Mouse (Mus musculus): Measurements from ENCODE around the gene Tbc1d16. TPM values are rescaled to one million over a fixed set of nuclear protein-coding genes. Genes with fewer than 3 reads are reported as not detected.
A peak's percentile ranks its signal among the peaks of the same experiment; 100 is the strongest.
"Not testable (repeated sequence)": the region's sequence is repeated elsewhere in the genome, so short reads cannot be mapped to it uniquely, and the experiment has no call there.

Tbc1d16 gene
- total RNA-seq (2021): 10 to 100 TPM; 47.9 to 50.9 TPM

DNA sequence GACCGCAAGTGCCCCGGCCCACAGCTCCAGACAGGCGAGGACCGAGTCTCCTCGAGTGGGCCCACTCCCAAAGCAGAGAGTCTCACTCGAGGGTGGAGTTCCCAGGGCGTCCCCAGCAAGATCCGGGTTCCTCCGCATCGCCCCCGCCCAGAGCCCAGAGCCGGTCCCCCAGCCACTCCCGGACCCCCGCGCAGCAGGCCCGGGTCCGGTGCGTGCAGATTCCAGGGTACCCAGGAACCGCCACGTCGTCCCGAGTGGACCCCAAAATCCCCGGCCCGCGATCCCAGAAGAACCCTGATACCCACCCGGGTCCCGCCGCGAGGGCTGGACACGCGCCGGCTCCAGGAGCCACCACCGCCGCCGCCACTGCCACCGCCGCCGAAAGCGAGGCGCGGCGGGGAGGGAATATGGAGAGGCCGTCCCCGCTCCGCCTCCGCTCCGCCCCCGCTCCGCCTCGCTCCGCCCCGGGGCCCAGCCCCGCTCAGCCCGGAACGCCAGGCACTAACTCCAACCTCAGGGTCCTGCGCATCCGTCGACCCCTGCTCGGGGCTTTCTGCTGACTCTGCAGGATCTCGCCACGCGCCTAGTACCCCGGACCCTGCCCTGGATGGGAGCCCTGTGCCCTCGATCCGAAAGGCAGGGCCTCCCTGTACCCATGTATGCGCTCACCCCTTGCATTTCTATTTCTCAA lies at the start of gene Tbc1d16, which contains the start of gene Ccdc40:
Gene Tbc1d16, minus strand, starts transcription at position 409 of the 691 bp plus-strand sequence.
Gene Ccdc40, plus strand, starts transcription at position 482 of the 691 bp plus-strand sequence.
- DNase-seq: peak; percentile 58 to 60

DNA sequence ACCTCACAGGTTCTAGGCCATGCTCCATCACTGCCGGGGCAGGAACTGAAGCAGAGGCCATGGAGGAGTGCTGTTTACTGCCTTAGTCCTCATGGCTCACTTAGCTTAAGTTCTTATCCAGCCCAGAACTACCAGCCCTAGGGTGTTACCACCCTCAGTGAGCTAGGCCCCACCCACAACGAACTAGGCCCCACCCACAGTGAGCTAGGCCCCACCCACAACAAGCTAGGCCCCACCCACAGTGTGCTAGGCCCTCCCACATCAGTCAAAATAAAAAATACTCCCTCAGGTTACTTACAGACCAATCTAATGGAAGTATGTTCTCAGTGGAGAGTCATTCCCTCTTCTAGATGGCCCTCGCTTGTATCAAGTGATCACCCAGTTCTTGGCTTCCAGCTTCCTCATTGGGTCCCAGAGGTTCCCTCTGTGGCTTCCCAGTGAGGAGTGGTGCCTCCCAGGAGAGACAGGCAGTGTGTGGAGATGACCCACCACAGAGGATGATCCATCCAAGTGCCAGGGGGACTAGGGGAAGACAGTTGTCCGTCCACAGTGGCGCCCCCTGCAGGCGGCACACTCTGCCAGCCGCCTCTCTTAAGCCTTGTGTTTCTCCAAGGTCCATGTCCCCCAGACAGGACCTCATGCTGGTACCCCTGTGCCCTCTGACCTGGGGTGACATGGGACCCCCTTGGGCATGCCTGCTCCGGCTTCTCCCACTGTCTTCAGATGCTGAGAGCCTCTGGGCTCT lies 45.1 kb upstream of the Tbc1d16 start:
- no peak for DNase-seq

DNA sequence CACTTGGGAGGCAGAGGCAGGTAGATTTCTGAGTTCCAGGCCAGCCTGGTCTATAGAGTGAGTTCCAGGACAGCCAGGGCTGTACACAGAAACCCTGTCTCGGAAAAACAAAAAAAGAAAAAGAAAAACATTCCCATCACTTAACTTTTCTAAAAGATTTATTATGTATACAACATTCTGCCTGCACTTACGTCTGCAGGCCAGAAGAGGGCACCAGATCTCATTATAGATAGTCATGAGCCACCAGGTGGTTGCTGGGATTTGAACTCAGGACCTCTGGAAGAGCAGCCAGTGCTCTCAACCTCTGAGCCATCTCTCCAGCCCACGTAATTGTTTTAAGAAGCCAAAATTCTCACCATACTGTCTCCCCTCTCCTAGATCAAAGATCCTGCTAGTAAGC lies 44.2 kb upstream of the Tbc1d16 start:
- DNase-seq: not testable (repeated sequence)

DNA sequence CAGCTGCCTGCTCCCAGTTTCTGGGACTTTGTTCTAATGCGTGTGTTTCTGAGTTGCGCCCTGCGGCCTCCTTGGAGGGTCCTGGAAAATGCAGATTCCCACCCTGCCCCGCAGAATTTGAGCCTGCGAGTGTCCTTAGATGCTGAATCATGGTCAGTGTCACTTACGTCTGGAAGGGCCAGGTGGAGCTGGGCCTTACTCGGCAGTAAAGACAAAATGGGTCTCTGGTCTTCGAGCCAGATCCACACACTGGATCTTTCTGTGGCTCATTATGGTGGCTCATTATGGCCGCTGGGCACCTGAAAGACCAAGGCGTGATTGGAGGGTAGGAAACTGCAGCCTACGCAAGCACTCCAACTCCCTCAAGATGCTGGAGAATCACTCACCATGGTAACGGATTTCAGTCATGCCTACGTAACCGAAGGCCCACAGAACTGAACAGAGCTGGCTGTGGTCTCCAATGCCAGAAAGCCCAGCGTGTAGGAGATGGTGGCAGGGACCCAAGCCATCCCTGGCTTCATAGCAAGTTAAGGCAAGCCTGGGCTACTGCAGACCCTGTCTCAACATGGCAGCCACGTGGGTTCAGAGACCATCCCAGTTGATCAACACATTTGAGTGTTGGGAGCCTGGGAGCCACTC lies 40.4 kb upstream of the Tbc1d16 start:
- peak; percentile 60 to 61 for DNase-seq

DNA sequence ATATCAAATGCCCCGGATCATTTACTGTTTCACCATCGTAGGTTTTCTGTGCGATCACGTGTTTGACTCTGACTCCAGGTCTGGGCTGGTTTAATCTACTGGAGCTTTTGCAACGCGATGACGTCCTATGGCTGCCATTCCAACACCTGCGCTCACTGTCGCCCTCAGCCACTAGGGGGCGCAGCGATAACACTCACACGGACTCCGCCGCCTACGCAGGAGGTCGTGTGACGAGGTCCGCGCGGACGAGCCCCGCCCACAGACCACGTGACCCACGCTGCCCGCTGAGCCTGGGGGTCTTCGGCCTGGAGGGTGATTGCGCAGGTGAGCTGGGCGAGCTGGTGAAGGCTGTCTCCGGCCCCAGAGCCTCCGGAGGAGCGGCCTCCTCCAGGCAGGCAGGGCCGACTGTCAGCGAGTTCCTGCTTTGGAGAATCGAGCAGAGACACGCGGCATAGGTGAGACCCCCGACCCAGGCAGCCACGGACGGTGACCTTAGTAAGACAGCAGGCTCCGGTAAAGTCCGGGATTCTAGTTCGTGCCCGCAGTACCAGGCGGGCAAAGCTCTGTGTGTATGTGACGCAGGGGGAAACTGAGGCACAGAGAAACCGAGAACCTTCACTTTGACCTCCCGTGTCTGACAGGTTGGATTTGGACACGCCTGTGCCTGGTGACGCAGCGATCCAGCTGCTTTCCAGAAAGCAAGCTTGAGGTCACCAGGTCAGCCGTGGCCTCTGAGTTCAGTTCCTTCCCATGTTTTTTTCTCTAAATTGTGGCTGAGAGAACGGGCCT lies 39.7 kb upstream of the Tbc1d16 start, which contains the start of gene Gaa:
Gene Gaa, plus strand, starts transcription at position 120 of the 789 bp plus-strand sequence.
- peak; percentile 92 to 95 for DNase-seq

DNA sequence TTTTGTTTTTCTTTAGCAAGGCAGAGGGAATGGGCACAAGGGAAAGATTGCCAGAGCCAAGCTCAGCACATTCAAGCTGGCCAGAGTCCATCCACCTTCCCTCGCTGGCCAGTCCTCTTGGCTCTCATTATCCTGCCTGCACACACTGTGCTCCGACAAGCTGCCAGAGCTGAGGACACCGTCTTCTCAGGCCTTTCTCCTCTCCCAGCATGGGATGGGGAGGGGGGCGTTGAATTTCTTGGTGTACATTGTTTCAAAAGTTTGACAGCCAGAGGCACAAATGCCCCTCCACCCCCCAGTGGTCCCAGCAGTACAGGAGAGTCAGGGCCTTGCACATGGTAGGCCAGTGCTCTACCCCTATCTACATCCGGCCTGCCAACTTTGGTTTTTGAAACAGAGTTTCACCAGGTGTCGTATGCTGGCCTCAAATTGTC lies 39.0 kb upstream of the Tbc1d16 start:
- DNase-seq: peak; percentile 38 to 46

DNA sequence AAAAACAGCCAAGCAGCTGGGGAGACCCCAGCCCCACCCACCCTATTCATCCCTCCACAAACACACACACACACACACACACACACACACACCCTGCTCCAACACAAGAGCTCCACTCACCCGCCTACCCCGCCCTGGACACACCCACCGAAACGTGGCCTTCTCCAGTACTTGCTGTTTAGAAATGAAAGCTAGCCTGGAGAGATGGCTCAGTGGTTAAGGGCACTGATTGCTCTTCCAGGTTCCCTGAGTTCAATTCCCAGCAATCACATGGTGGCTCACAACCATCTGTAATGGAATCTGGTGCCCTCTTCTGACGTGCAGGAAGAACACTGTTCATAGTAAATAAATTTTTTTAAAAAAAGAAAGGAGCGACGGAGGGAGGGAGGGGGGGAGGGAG lies 37.5 kb upstream of the Tbc1d16 start:
- no peak for DNase-seq

DNA sequence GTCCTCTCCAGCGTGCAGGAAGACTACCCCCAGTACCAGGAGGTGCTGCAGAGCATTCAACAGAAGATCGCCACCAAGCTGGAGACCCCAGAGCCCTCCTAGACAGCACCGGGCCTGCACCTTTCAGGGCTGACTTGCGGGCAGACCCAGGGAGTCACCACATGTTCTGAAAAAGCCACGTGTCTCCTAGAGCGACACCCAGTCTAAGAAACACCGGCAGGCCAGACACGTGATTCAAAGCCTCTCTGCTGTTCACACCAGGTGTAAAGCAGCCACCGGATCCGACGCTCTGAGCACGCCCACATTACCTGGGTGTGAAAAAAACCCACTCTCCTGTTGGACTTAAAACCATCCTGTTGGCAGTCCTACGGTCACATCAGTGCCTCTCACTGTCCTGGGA lies 36.1 kb upstream of the Tbc1d16 start:
- no peak for DNase-seq

DNA sequence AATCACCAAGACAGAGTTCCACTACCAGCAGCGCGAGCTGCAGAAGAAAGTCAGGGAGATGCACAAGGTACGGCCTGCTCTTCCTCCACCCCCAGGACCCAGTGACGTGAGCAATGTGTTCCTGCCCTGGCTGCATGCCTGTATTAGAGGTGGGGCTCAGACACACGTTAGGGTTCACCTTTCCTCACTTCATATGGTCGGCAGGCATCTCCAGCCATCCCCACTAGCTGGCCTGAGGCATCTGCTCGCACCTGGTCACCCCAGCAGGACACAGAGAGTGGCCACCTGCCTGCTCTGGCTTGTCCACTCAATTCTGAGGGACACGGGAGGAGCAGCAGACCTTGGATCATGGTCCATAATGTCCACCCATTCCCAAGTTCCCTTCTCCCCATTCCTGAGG lies 31.7 kb upstream of the Tbc1d16 start:
- no peak for DNase-seq

DNA sequence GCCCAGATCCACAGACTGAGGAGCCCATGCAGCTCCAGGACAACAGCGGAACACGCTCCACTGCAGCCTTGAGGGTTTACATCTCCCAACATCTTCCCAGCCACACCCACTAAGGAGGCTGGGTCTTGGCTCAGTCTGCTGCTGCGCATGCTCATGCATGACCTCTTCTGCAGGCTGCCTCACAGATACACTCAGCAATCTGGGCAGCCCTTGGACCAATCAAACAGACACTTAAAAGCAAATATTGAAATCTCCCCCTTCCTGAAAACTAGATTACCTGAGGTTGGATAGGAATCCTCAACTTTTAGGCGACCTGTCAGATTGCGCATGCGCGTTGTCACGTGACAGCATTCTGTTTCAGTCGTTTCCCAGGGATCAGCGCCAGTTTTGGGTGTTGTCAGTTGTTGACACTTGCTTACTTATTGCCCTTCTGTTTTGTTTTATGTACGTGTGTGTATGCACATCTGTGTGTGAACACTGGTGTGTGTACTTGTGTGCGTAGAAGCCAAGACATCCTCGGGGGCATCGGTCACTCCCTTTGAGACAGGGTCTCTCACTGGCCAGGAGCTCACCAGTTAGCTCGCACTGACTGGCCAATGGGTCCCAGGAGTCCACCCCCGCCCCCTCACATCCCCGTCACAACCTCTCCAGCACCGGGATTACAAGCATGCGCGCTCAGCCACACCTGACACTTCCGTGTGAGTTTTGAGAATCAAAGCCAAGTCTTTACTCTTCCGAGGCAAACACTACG lies 30.4 kb upstream of the Tbc1d16 start:
- peak; percentile 56 to 68 for DNase-seq

DNA sequence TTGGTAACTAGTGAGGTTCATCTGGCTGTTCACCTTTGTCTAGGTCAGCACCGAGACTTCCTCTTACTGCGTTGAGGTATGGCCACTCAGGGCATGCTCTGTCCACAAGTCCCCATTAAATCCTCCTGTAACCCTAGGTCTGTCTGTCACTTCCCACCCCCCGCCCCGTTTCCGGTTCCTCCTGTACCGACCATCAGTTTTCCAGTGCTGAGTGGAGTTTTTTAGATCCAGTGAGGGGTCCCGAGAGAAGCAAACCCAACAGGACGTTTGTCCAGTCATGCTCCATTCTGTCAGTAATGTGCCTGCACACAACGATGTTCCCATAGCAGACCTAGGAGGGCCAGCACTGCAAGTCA lies 29.9 kb upstream of the Tbc1d16 start:
- DNase-seq: no peak

DNA sequence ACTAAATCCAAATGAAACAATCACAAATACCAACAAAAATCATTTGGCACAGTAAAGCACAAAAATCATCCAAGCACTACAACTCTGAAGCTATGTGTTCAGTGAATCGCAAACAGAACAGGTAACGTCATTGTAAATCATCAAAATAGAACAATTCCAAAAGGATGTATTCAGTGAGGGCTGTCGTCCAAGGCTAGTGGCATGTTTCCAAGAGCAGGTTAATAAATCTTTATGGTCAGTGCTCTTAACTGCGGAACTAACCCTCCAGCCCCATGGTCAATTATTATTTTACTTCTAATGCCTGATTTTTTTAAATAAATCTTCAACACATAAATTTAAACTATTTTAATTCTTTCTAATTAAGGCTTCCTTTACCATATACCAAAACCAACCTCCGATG lies 28.3 kb upstream of the Tbc1d16 start:
- not testable (repeated sequence) for DNase-seq

DNA sequence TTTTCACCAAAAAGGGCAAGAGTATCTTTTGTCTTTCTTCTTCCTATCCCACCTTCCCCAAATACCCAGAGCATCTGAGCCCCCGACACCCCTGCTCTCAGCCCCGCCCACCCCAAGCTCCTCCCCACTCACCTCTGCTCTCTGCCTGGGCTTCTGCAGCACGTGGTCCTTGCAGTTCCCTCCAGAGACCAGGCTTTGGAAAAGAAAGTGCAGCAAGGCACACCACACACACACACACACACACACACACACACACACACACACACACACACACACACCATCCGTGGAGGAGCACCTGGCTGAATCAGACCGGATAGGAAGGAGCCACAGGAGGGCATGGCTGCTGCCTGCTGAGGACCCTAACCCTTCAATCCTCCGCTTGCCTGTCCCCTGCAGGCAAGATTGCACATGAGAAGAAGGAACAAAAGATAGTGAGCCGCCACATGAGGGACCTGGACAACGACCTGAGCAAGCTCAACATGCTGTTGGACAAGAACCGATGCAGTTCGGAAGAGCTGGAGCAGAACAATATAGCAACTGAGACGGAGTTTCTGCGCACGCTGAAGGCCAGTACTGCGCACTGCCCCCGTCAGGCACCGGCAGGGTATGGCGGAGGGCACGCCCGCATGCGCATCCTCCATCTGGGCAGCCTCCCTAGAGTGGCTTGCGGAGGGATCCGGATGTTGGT lies 24.7 kb upstream of the Tbc1d16 start:
- DNase-seq: peak; percentile 32 to 35

DNA sequence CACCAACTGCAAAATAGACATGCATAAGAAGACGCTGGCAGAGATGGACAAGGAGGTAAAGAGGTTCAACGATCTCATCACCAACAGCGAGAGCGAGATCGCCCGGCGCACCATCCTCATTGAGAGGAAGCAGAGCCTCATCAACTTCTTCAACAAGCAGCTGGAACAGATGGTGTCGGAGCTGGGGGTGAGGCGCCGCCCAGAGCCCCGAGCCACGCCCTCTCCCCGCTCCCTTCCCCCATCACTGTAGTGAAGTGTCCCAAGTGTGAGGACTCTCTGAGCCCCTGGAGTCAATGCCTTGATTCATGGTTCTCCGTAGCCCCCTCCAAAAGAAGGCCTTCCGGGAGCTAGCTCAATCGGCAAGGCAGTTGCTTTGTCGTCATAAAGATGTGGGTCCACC lies 22.7 kb upstream of the Tbc1d16 start:
- DNase-seq: no peak

DNA sequence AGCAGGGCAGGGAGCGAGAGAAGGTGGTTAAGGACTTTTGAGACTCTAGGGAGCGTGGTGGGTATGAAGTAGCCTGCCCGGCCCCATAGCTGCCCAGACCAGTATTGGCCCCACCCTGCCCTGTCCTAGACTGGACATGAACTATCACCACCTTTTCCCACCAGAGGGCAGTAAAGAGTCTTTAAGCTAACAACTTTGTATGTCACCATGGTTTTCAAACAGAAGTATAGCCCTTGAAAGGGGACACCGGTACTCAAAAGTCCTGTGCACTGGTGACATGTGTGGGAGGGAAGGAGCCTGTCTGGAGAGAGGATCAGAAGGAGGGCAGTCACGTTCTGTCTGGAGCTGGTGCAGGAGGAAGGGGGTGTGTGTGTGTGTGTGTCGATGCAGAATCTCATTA lies 20.7 kb upstream of the Tbc1d16 start:
- no peak for DNase-seq

DNA sequence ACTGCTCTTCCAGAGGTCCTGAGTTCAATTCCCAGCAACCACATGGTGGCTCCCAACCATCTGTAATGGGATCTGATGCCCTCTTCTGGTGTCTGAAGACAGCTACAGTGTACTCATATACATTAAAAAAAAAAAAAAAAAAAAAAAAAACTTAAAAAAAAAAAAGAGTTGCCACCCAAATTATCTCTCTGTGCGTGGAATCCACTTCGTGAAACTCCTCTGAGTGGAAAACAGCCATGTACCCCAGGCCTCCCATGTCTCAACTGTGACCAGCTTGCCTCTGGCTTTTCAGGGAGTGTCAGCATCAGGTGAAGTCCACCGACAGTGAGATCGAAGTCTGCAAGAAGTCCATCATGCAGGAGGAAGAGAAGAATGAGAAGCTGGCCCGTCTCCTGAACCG lies 17.2 kb upstream of the Tbc1d16 start:
- DNase-seq: not testable (repeated sequence)

DNA sequence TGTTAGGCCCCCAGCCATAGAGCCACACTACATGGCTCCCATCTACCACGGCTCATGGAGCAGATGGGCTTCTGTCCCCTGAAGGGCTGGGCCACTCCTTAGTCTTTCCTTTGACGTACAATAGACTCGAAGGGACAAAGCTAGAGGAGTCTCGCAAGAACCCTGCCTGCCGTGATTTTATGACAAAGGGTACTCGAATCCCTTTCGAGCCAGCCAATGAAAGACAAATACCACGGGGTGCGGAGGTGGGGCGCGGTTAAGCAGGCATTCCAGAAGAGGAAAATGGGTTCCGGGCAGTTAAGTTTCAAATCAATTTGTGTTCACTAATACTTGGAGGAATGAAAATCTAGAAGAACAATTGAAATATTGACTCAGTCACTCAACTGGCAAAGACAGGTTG lies 11.2 kb upstream of the Tbc1d16 start:
- DNase-seq: no peak

DNA sequence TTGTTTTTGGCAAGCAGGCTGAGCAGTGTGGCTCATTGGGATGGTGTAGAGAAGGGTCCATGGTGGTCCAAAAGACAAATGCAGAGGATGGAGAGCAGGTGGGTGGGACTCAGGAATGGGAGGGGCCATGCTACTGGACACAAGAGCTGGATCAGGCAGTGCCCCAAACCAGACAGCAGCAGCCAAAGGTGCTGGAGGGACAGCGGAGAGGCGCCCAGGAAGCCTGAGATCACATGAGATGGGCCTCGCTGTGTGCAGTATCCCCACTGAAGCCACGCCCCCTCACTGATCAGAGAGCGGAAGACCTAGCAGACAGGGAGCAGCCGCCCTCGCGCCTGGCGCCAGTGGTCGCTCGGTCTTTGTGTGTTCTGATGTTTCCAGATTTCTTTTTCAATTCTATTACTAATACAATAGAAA lies 10.0 kb upstream of the Tbc1d16 start:
- no peak for DNase-seq

DNA sequence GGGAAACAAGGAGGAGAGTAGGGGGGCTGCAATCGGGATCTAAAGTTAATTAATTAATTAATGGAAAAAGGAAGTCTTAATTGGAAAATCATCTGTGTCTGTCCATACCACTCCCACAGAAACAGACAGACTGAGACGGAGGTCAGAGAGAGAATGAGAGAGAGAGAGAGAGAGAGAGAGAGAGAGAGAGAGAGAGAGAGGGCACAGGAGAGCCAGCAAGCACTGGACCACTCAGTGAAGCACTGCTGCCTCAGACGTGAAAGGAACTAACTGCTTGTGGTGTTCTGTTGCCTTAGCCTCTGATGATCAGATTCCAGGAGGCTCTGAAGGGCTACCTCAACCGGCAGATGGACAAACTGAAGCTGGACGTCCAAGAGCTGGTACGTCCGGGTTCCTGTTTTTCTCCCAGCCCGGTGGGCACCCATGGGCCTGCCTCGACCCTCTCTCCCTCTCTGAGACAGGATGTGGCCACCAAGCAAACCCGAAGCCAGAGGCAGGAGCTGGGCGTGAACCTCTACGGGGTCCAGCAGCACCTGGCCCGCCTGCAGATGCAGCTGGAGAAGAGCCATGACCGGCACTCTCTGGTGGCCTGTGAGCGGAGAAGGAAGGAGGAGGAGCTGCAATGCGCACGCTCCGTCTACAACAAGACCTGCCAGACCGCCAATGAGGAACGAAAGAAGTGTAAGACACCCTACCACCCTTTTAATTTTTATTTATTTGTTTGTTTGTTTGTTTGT lies 9.4 kb upstream of the Tbc1d16 start:
- no peak for DNase-seq

DNA sequence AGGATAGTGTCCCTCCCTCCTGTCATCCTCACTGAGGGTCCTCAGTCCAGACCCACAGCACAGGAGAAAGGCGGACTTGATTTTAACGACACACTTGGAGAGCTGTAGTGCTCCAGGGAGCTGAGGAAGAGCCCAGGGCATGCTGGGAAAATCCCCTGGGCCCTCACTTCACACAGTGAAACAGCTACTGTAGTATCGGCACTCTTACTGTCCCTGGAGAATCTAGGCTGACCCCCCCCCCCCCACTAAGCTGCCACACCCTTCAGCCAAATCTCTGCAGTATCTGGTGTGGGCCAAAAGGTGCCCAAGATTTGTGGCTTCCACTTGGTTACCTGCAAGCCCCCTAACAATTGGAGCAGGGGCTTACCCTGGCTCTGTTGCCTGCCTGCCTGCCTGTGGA lies 8.7 kb upstream of the Tbc1d16 start:
- no peak for DNase-seq
